Mouse (Mus musculus) urinary bladder, postnatal 36 days (tissue): ENCODE data around the gene Gli2.

Experiments used
- DNase-seq, 2 experiments: peaks; one replicate each; pipeline ENCODE4 v3.0.0; 2022; ENCODE audit warnings: low spot score in 2 of 2, mixed read lengths in 1 of 2

Gene Gli2

GRCm38 (mm10) chr1:118994482-118995105 lies 58.8 kb downstream of the Gli2 start:
- DNase-seq: no peak

GRCm38 (mm10) chr1:118993775-118994174 lies 59.6 kb downstream of the Gli2 start:
- no peak for DNase-seq

GRCm38 (mm10) chr1:118988331-118988730 lies 65.1 kb downstream of the Gli2 start:
- no peak for DNase-seq

- no peak for DNase-seq
These were observed 65.9 kb downstream of the Gli2 start for GRCm38 (mm10) chr1:118987538-118987937.

GRCm38 (mm10) chr1:118983389-118983788 lies 70.0 kb downstream of the Gli2 start:
- no peak for DNase-seq

- DNase-seq: no peak
These were observed 70.6 kb downstream of the Gli2 start for GRCm38 (mm10) chr1:118982805-118983211.

GRCm38 (mm10) chr1:118981943-118982804 lies 71.2 kb downstream of the Gli2 start:
- DNase-seq: peak in 1 of 2 experiments; percentile 37

GRCm38 (mm10) chr1:118980636-118981035 lies 72.8 kb downstream of the Gli2 start:
- DNase-seq: no peak

GRCm38 (mm10) chr1:118976596-118976995 lies 76.8 kb downstream of the Gli2 start:
- peak; percentile 77 to 84 for DNase-seq

GRCm38 (mm10) chr1:118975376-118975775 lies 78.0 kb downstream of the Gli2 start:
- DNase-seq: no peak

GRCm38 (mm10) chr1:118970068-118970467 lies 83.4 kb downstream of the Gli2 start:
- DNase-seq: no peak

- no peak for DNase-seq
These were observed 84.0 kb downstream of the Gli2 start for GRCm38 (mm10) chr1:118969409-118969808.

- no peak for DNase-seq
These were observed 84.7 kb downstream of the Gli2 start for GRCm38 (mm10) chr1:118968661-118969179.

- DNase-seq: no peak
These were observed 85.4 kb downstream of the Gli2 start for GRCm38 (mm10) chr1:118967976-118968375.

GRCm38 (mm10) chr1:118967281-118967680 lies 86.1 kb downstream of the Gli2 start:
- no peak for DNase-seq

- no peak for DNase-seq
These were observed 94.8 kb downstream of the Gli2 start for GRCm38 (mm10) chr1:118958644-118959043.

GRCm38 (mm10) chr1:118955791-118956190 lies 97.6 kb downstream of the Gli2 start:
- peak in 1 of 2 experiments; percentile 60 for DNase-seq

GRCm38 (mm10) chr1:118954434-118955301 lies 98.8 kb downstream of the Gli2 start:
- no peak for DNase-seq

GRCm38 (mm10) chr1:118953031-118953430 lies 100.4 kb downstream of the Gli2 start:
- no peak for DNase-seq

GRCm38 (mm10) chr1:118952318-118952717 lies 101.1 kb downstream of the Gli2 start:
- no peak for DNase-seq

GRCm38 (mm10) chr1:118948407-118948806 lies 105.0 kb downstream of the Gli2 start:
- DNase-seq: no peak

GRCm38 (mm10) chr1:118947221-118947620 lies 106.2 kb downstream of the Gli2 start:
- no peak for DNase-seq
